Mouse (Mus musculus): ENCODE measurements around the gene Gata5. TPM values are rescaled to one million over a fixed set of nuclear protein-coding genes. Genes with fewer than 3 reads are reported as not detected.

Gata5 gene
- total RNA-seq, 4 experiments from 2014 or later, result not detected

- no peak for DNase-seq (ENCODE audit: low spot score in 2 of 2)
These were observed 26.8 kb downstream of the Gata5 start for GRCm38 (mm10) chr2:180307680-180308079.

GRCm38 (mm10) chr2:180306423-180307168, 27.9 kb downstream of the Gata5 start:
- DNase-seq (ENCODE audit: low spot score in 2 of 2), result peak in 1 of 2 experiments; percentile 7

GRCm38 (mm10) chr2:180306009-180306408, 28.5 kb downstream of the Gata5 start:
- DNase-seq (ENCODE audit: low spot score in 2 of 2), result no peak

- no peak for DNase-seq (ENCODE audit: low spot score in 2 of 2)
These were observed 29.0 kb downstream of the Gata5 start for GRCm38 (mm10) chr2:180305490-180305889.

- DNase-seq (ENCODE audit: low spot score in 2 of 2), result no peak
These were observed 29.9 kb downstream of the Gata5 start for GRCm38 (mm10) chr2:180304554-180304953.

GRCm38 (mm10) chr2:180303468-180303867, 31.0 kb downstream of the Gata5 start:
- DNase-seq (ENCODE audit: low spot score in 2 of 2), result no peak

GRCm38 (mm10) chr2:180302201-180302600, 32.3 kb downstream of the Gata5 start:
- no peak for DNase-seq (ENCODE audit: low spot score in 2 of 2)

GRCm38 (mm10) chr2:180300771-180301170, 33.7 kb downstream of the Gata5 start:
- DNase-seq (ENCODE audit: low spot score in 2 of 2), result no peak

GRCm38 (mm10) chr2:180300252-180300651, 34.2 kb downstream of the Gata5 start:
- DNase-seq (ENCODE audit: low spot score in 2 of 2), result no peak

GRCm38 (mm10) chr2:180292906-180293305, 41.6 kb downstream of the Gata5 start:
- DNase-seq (ENCODE audit: low spot score in 2 of 2), result no peak

- no peak for DNase-seq (ENCODE audit: low spot score in 2 of 2)
These were observed 42.5 kb downstream of the Gata5 start for GRCm38 (mm10) chr2:180292026-180292425.

GRCm38 (mm10) chr2:180291566-180291965, 42.9 kb downstream of the Gata5 start:
- DNase-seq (ENCODE audit: low spot score in 2 of 2), result no peak

GRCm38 (mm10) chr2:180290503-180290902, 44.0 kb downstream of the Gata5 start:
- DNase-seq (ENCODE audit: low spot score in 2 of 2), result no peak

GRCm38 (mm10) chr2:180289440-180290108, 44.9 kb downstream of the Gata5 start, which contains the start of gene Rbbp8nl:
Gene Rbbp8nl (minus strand): TSS chr2:180289879.
- DNase-seq (ENCODE audit: low spot score in 2 of 2), result no peak

GRCm38 (mm10) chr2:180288966-180289365, 45.5 kb downstream of the Gata5 start:
- DNase-seq (ENCODE audit: low spot score in 2 of 2), result no peak

- DNase-seq (ENCODE audit: low spot score in 2 of 2), result no peak
These were observed 55.2 kb downstream of the Gata5 start for GRCm38 (mm10) chr2:180279321-180279720.

- DNase-seq (ENCODE audit: low spot score in 2 of 2), result no peak
These were observed 56.7 kb downstream of the Gata5 start for GRCm38 (mm10) chr2:180277773-180278320.

GRCm38 (mm10) chr2:180276851-180277259, 57.6 kb downstream of the Gata5 start:
- no peak for DNase-seq (ENCODE audit: low spot score in 2 of 2)

GRCm38 (mm10) chr2:180276385-180276784, 58.1 kb downstream of the Gata5 start:
- DNase-seq (ENCODE audit: low spot score in 2 of 2), result no peak

GRCm38 (mm10) chr2:180275836-180276235, 58.7 kb downstream of the Gata5 start:
- DNase-seq (ENCODE audit: low spot score in 2 of 2), result peak in 1 of 2 experiments; percentile 69

Data from left cerebral cortex, adult 8-10 months (tissue).